Mouse (Mus musculus): ENCODE data around the gene Ear1. TPM values are rescaled to one million over a fixed set of nuclear protein-coding genes. Genes with fewer than 3 reads are reported as not detected.
"Not testable (repeated sequence)": the region's sequence is repeated elsewhere in the genome, so short reads cannot be mapped to it uniquely, and the experiment has no call there.

The Ear1 gene
- polyA plus RNA-seq, 1 experiment from 2014 or later, result not detected

GRCm38 (mm10) chr14:43877789-43878188, 2.5 kb upstream of the Ear1 start:
- not testable (repeated sequence) for H3K4me3 ChIP-seq (ENCODE audit: low read depth, low read length); H3K9me3 ChIP-seq (ENCODE audit: control insufficient read depth, low read length); H3K36me3 ChIP-seq (ENCODE audit: control insufficient read depth, insufficient read depth, low read length); H3K4me2 ChIP-seq (ENCODE audit: low read depth, low read length); ATAC-seq (ENCODE audit: low read depth); H3K27ac ChIP-seq (ENCODE audit: low read depth, low read length); H3K27me3 ChIP-seq (ENCODE audit: control insufficient read depth, insufficient read depth, low read length); H3K4me1 ChIP-seq (ENCODE audit: control insufficient read depth, insufficient read depth, low read length); H3K9ac ChIP-seq (replicated peaks; ENCODE audit: low read depth, low read length)
- 63% methylated on average over 1 of the region's 2 CpGs for WGBS

GRCm38 (mm10) chr14:43874862-43875261, 455 bp downstream of the Ear1 start:
- not testable (repeated sequence) for H3K4me2 ChIP-seq (ENCODE audit: low read depth, low read length); H3K4me1 ChIP-seq (ENCODE audit: control insufficient read depth, insufficient read depth, low read length); H3K4me3 ChIP-seq (ENCODE audit: low read depth, low read length); H3K9ac ChIP-seq (replicated peaks; ENCODE audit: low read depth, low read length); H3K27ac ChIP-seq (ENCODE audit: low read depth, low read length); H3K27me3 ChIP-seq (ENCODE audit: control insufficient read depth, insufficient read depth, low read length); ATAC-seq (ENCODE audit: low read depth); H3K36me3 ChIP-seq (ENCODE audit: control insufficient read depth, insufficient read depth, low read length); H3K9me3 ChIP-seq (ENCODE audit: control insufficient read depth, low read length)
- WGBS, result 93% methylated on average over 3 of the region's 3 CpGs

- WGBS, result 35% methylated on average over 2 of the region's 2 CpGs
- ATAC-seq (ENCODE audit: low read depth), result peak; percentile 61; the same call in 1 of the 2 replicates
- H3K4me1 ChIP-seq (ENCODE audit: control insufficient read depth, insufficient read depth, low read length); H3K36me3 ChIP-seq (ENCODE audit: control insufficient read depth, insufficient read depth, low read length); H3K9ac ChIP-seq (replicated peaks; ENCODE audit: low read depth, low read length); H3K4me3 ChIP-seq (ENCODE audit: low read depth, low read length); H3K4me2 ChIP-seq (ENCODE audit: low read depth, low read length); H3K27ac ChIP-seq (ENCODE audit: low read depth, low read length); H3K27me3 ChIP-seq (ENCODE audit: control insufficient read depth, insufficient read depth, low read length); H3K9me3 ChIP-seq (ENCODE audit: control insufficient read depth, low read length): not testable (repeated sequence)
These were observed 14.8 kb downstream of the Ear1 start for GRCm38 (mm10) chr14:43860522-43860921.

GRCm38 (mm10) chr14:43859465-43859864, 15.9 kb downstream of the Ear1 start:
- H3K4me2 ChIP-seq (ENCODE audit: low read depth, low read length); H3K9ac ChIP-seq (replicated peaks; ENCODE audit: low read depth, low read length); H3K9me3 ChIP-seq (ENCODE audit: control insufficient read depth, low read length); ATAC-seq (ENCODE audit: low read depth); H3K27ac ChIP-seq (ENCODE audit: low read depth, low read length); H3K36me3 ChIP-seq (ENCODE audit: control insufficient read depth, insufficient read depth, low read length); H3K4me1 ChIP-seq (ENCODE audit: control insufficient read depth, insufficient read depth, low read length); H3K4me3 ChIP-seq (ENCODE audit: low read depth, low read length); H3K27me3 ChIP-seq (ENCODE audit: control insufficient read depth, insufficient read depth, low read length): not testable (repeated sequence)
- WGBS, result 81% methylated on average over 4 of the region's 6 CpGs

- H3K27ac ChIP-seq (ENCODE audit: low read depth, low read length); H3K4me1 ChIP-seq (ENCODE audit: control insufficient read depth, insufficient read depth, low read length); H3K27me3 ChIP-seq (ENCODE audit: control insufficient read depth, insufficient read depth, low read length); H3K9me3 ChIP-seq (ENCODE audit: control insufficient read depth, low read length); H3K9ac ChIP-seq (replicated peaks; ENCODE audit: low read depth, low read length); H3K36me3 ChIP-seq (ENCODE audit: control insufficient read depth, insufficient read depth, low read length); ATAC-seq (ENCODE audit: low read depth); H3K4me3 ChIP-seq (ENCODE audit: low read depth, low read length); H3K4me2 ChIP-seq (ENCODE audit: low read depth, low read length): not testable (repeated sequence)
- WGBS, result 85% methylated on average over 4 of the region's 4 CpGs
These were observed 31.3 kb downstream of the Ear1 start for GRCm38 (mm10) chr14:43843949-43844573.

GRCm38 (mm10) chr14:43840976-43841375, 34.3 kb downstream of the Ear1 start:
- not testable (repeated sequence) for H3K4me2 ChIP-seq (ENCODE audit: low read depth, low read length); H3K4me1 ChIP-seq (ENCODE audit: control insufficient read depth, insufficient read depth, low read length); H3K9ac ChIP-seq (replicated peaks; ENCODE audit: low read depth, low read length); H3K27me3 ChIP-seq (ENCODE audit: control insufficient read depth, insufficient read depth, low read length); H3K27ac ChIP-seq (ENCODE audit: low read depth, low read length); ATAC-seq (ENCODE audit: low read depth); H3K4me3 ChIP-seq (ENCODE audit: low read depth, low read length); H3K36me3 ChIP-seq (ENCODE audit: control insufficient read depth, insufficient read depth, low read length); H3K9me3 ChIP-seq (ENCODE audit: control insufficient read depth, low read length)
- WGBS, result no CpG with 5 or more reads among the region's 1 CpGs

GRCm38 (mm10) chr14:43835366-43835765, 40.0 kb downstream of the Ear1 start:
- not testable (repeated sequence) for H3K27me3 ChIP-seq (ENCODE audit: control insufficient read depth, insufficient read depth, low read length); H3K4me2 ChIP-seq (ENCODE audit: low read depth, low read length); ATAC-seq (ENCODE audit: low read depth); H3K4me1 ChIP-seq (ENCODE audit: control insufficient read depth, insufficient read depth, low read length); H3K27ac ChIP-seq (ENCODE audit: low read depth, low read length); H3K4me3 ChIP-seq (ENCODE audit: low read depth, low read length); H3K9me3 ChIP-seq (ENCODE audit: control insufficient read depth, low read length); H3K9ac ChIP-seq (replicated peaks; ENCODE audit: low read depth, low read length); H3K36me3 ChIP-seq (ENCODE audit: control insufficient read depth, insufficient read depth, low read length)
- WGBS, result 91% methylated on average over 2 of the region's 2 CpGs

- not testable (repeated sequence) for H3K36me3 ChIP-seq (ENCODE audit: control insufficient read depth, insufficient read depth, low read length); H3K4me2 ChIP-seq (ENCODE audit: low read depth, low read length); H3K4me3 ChIP-seq (ENCODE audit: low read depth, low read length); ATAC-seq (ENCODE audit: low read depth); H3K27me3 ChIP-seq (ENCODE audit: control insufficient read depth, insufficient read depth, low read length); H3K4me1 ChIP-seq (ENCODE audit: control insufficient read depth, insufficient read depth, low read length); H3K9me3 ChIP-seq (ENCODE audit: control insufficient read depth, low read length); H3K27ac ChIP-seq (ENCODE audit: low read depth, low read length); H3K9ac ChIP-seq (replicated peaks; ENCODE audit: low read depth, low read length)
- 60% methylated on average over 1 of the region's 1 CpGs for WGBS
These were observed 44.9 kb downstream of the Ear1 start for GRCm38 (mm10) chr14:43830385-43830784.

- H3K4me1 ChIP-seq (ENCODE audit: control insufficient read depth, insufficient read depth, low read length); H3K27me3 ChIP-seq (ENCODE audit: control insufficient read depth, insufficient read depth, low read length); H3K27ac ChIP-seq (ENCODE audit: low read depth, low read length); H3K9me3 ChIP-seq (ENCODE audit: control insufficient read depth, low read length); H3K9ac ChIP-seq (replicated peaks; ENCODE audit: low read depth, low read length); H3K4me3 ChIP-seq (ENCODE audit: low read depth, low read length); H3K4me2 ChIP-seq (ENCODE audit: low read depth, low read length); ATAC-seq (ENCODE audit: low read depth); H3K36me3 ChIP-seq (ENCODE audit: control insufficient read depth, insufficient read depth, low read length): not testable (repeated sequence)
- 92% methylated on average over 6 of the region's 6 CpGs for WGBS
These were observed 51.1 kb downstream of the Ear1 start for GRCm38 (mm10) chr14:43824176-43824575.

All from neural tube, embryonic 14.5 days (tissue).